8 mouse cellular contexts compared by ENCODE assay signal in genomic region chrX:76598459-76599206, GRCm38 (mm10). TPM values are rescaled to one million over a fixed set of nuclear protein-coding genes. Genes with fewer than 3 reads are reported as not detected.
DNase-seq lines count a peak whose midpoint lies in the region; ATAC-seq and TF ChIP-seq lines count a peak whose summit lies in the region.

No protein-coding gene starts in this region.

- no peaks in the 10 kb centered on the region for H3K27me3 ChIP-seq in limb, embryonic 13.5 days
- no peaks in the 10 kb centered on the region for H3K27me3 ChIP-seq in midbrain, postnatal 0 days (ENCODE audit: insufficient read depth, low read length)

- peak; percentile 3 for DNase-seq in kidney, adult 9 months
- DNase-seq in kidney, adult 18-20 months, result no peak
- DNase-seq in WW6 (ENCODE audit: low read depth, low spot score), result peak; percentile 92
- DNase-seq in heart, postnatal 4 days, result peak; percentile 29
- peak; percentile 93 for DNase-seq in midbrain, postnatal 0 days (ENCODE audit: low spot score)
- DNase-seq in yolk sac, embryonic 10.5 days (ENCODE audit: low spot score), result peak; percentile 87

- no peaks in the 10 kb centered on the region for H3K4me1 ChIP-seq in embryonic fibroblast, embryonic 13.5 days (ENCODE audit: control insufficient read depth, insufficient read depth, low read length)
- no peaks in the 10 kb centered on the region for H3K4me1 ChIP-seq in limb, embryonic 13.5 days
- no peaks in the 10 kb centered on the region for H3K4me1 ChIP-seq in midbrain, postnatal 0 days (ENCODE audit: insufficient read depth, low read length)

- H3K9ac ChIP-seq in limb, embryonic 13.5 days, result no peak overlapping the region
- no peak overlapping the region for H3K9ac ChIP-seq in midbrain, postnatal 0 days (replicated peaks; ENCODE audit: low read length, poor library complexity, severe bottlenecking)

- H3K27ac ChIP-seq in embryonic fibroblast, embryonic 13.5 days (ENCODE audit: insufficient read depth, low read length), result no peak overlapping the region
- H3K27ac ChIP-seq in limb, embryonic 13.5 days, result no peak overlapping the region
- H3K27ac ChIP-seq in midbrain, postnatal 0 days (ENCODE audit: low read depth, low read length), result no peak overlapping the region

- WGBS in limb, embryonic 13.5 days, result 52% methylated on average over 5 of the region's 6 CpGs
- 47% methylated on average over 6 of the region's 6 CpGs for WGBS in midbrain, postnatal 0 days

- TF ChIP-seq CTCF in embryonic fibroblast, embryonic 13.5 days (IDR thresholded peaks at IDR 0.05; ENCODE audit: borderline replicate concordance, insufficient read depth, low read length), result no peak
- TF ChIP-seq CTCF in midbrain, postnatal 0 days (IDR thresholded peaks at IDR 0.05), result no peak

- H3K4me3 ChIP-seq in embryonic fibroblast, embryonic 13.5 days (ENCODE audit: insufficient read depth, low read length), result no peak overlapping the region
- no peak overlapping the region for H3K4me3 ChIP-seq in limb, embryonic 13.5 days
- no peak overlapping the region for H3K4me3 ChIP-seq in midbrain, postnatal 0 days (ENCODE audit: low read depth, low read length)

- no peak overlapping the region for H3K4me2 ChIP-seq in limb, embryonic 13.5 days (replicated peaks)
- H3K4me2 ChIP-seq in midbrain, postnatal 0 days (ENCODE audit: low read depth, low read length, poor library complexity, severe bottlenecking), result no peak overlapping the region

- peaks cover 4% of the 10 kb centered on the region for H3K9me3 ChIP-seq in limb, embryonic 13.5 days
- H3K9me3 ChIP-seq in midbrain, postnatal 0 days (ENCODE audit: low read length), result peaks cover 3% of the 10 kb centered on the region; the same call in 1 of the 2 replicates

- TF ChIP-seq POLR2A in embryonic fibroblast, embryonic 13.5 days (IDR thresholded peaks at IDR 0.05; ENCODE audit: low read depth, low read length), result 0 out of 2 replicates have a peak, but pooled peaks have one; percentile 11

- H3K36me3 ChIP-seq in limb, embryonic 13.5 days, result no peaks in the 10 kb centered on the region
- no peaks in the 10 kb centered on the region for H3K36me3 ChIP-seq in midbrain, postnatal 0 days (ENCODE audit: insufficient read depth, low read length)

- ATAC-seq in limb, embryonic 13.5 days (ENCODE audit: low FRiP score, low read depth), result peak; percentile 100
- peak; percentile 100 for ATAC-seq in midbrain, postnatal 0 days (ENCODE audit: low FRiP score)

RNA-seq across cellular contexts. Expression of gene Cldn34d, which starts 4.1 kb away (rescaled TPM):
- polyA plus RNA-seq in embryonic fibroblast, embryonic 13.5 days (2011; ENCODE audit: insufficient read length, low read depth, missing spikeins), result not detected in 2 replicates
- total RNA-seq in heart, postnatal 4 days (2021), result not detected
- not detected in 2 replicates for polyA plus RNA-seq in limb, embryonic 13.5 days (2015; fragmentation: Nextera tagmentation; extraction: Ambion mirVana)
- not detected in 2 replicates for total RNA-seq in midbrain, postnatal 0 days (2014; rRNA removed)
- not detected in 2 replicates for polyA plus RNA-seq in midbrain, postnatal 0 days (2015; fragmentation: Nextera tagmentation; extraction: Ambion mirVana)
